Mouse (Mus musculus): ENCODE results near the gene Lrrc40. TPM values are rescaled to one million over a fixed set of nuclear protein-coding genes. Genes with fewer than 3 reads are reported as not detected.

The Lrrc40 gene
- polyA plus RNA-seq, 1 experiment from 2014 or later: 42.6 TPM

DNA sequence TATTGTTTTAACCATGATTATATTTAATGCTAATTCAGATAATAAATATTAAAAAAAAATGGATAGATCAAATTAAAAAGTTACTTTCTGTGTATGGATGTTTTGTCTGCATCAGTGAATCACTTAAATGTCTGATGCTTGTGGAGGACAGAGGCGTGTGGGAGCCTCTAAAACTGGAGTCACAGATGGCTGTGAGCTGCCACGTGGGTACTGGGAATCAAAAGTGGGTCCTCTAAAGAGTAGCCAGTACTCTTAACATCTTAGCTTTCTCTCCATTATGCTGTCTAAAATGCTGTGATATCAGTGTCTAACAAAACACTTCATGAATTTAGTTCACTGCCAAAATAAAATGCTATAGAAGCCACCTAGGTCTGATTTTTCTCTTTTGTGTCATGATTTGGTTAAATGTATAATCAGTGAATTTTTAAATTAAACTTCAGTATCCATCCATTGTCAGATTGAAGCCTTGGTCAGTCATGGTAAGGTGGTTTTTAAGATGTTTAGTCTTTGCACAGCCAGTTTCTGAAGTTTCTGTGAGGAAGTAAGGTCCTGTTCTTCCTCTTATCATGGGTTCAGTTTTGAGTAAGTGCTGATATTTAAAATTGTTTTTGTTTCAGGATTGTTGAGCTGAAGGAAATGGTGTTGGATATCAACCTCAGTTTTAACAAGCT is 24.3 kb downstream of the Lrrc40 start:
- Histone ChIP-seq H3K4me2 (ENCODE audit: low read length) (no peak overlapping the region), H3K9ac (ENCODE audit: low read depth, low read length) (no peak overlapping the region), H3K27ac (no peak overlapping the region), H3K36me3 (ENCODE audit: insufficient read depth, low read length) (peaks cover 19% of the 10 kb centered on the region), H3K27me3 (ENCODE audit: insufficient read depth, low read length) (no peaks in the 10 kb centered on the region), H3K4me1 (replicated peaks; ENCODE audit: insufficient read depth, low read length) (no peaks in the 10 kb centered on the region), H3K9me3 (replicated peaks; ENCODE audit: low read length) (no peaks in the 10 kb centered on the region), H3K4me3 (replicated peaks; ENCODE audit: low read depth, low read length) (no peak overlapping the region)
- 83% methylated on average over 2 of the region's 2 CpGs for WGBS
- ATAC-seq (replicated peaks; ENCODE audit: low FRiP score, low read depth) (no peak), DNase-seq (ENCODE audit: low spot score) (no peak)
- no peak for TF ChIP-seq CTCF (IDR thresholded peaks at IDR 0.05; ENCODE audit: low read depth)

GRCm38 (mm10) chr3:158061811-158062523 is 25.5 kb downstream of the Lrrc40 start:
- WGBS: 93% methylated on average over 5 of the region's 5 CpGs
- 0 out of 2 replicates have a peak, but pooled peaks cover 9% of the 10 kb centered on the region for H3K36me3 ChIP-seq (ENCODE audit: insufficient read depth, low read length)

GRCm38 (mm10) chr3:158065256-158065655 is 28.8 kb downstream of the Lrrc40 start:
- 97% methylated on average over 2 of the region's 2 CpGs for WGBS
- ATAC-seq (replicated peaks; ENCODE audit: low FRiP score, low read depth) (no peak), DNase-seq (ENCODE audit: low spot score) (no peak)
- Histone ChIP-seq H3K27me3 (ENCODE audit: insufficient read depth, low read length) (no peaks in the 10 kb centered on the region), H3K4me1 (replicated peaks; ENCODE audit: insufficient read depth, low read length) (no peaks in the 10 kb centered on the region), H3K4me2 (ENCODE audit: low read length) (no peak overlapping the region), H3K4me3 (replicated peaks; ENCODE audit: low read depth, low read length) (no peak overlapping the region), H3K9ac (ENCODE audit: low read depth, low read length) (no peak overlapping the region), H3K9me3 (replicated peaks; ENCODE audit: low read length) (no peaks in the 10 kb centered on the region), H3K36me3 (ENCODE audit: insufficient read depth, low read length) (no peaks in the 10 kb centered on the region), H3K27ac (no peak overlapping the region)
- TF ChIP-seq CTCF (IDR thresholded peaks at IDR 0.05; ENCODE audit: low read depth): no peak

More at GRCm38 (mm10) chr3:158061811-158062523, 25.5 kb downstream of the Lrrc40 start:
- Histone ChIP-seq H3K4me3 (replicated peaks; ENCODE audit: low read depth, low read length) (no peak overlapping the region), H3K27ac (no peak overlapping the region), H3K4me1 (replicated peaks; ENCODE audit: insufficient read depth, low read length) (no peaks in the 10 kb centered on the region), H3K9me3 (replicated peaks; ENCODE audit: low read length) (no peaks in the 10 kb centered on the region), H3K4me2 (ENCODE audit: low read length) (no peak overlapping the region), H3K27me3 (ENCODE audit: insufficient read depth, low read length) (no peaks in the 10 kb centered on the region), H3K9ac (ENCODE audit: low read depth, low read length) (no peak overlapping the region)
- no peak for DNase-seq (ENCODE audit: low spot score)
- no peak for TF ChIP-seq CTCF (IDR thresholded peaks at IDR 0.05; ENCODE audit: low read depth)
- 0 out of 2 replicates have a peak, but pooled peaks have one; percentile 25 for ATAC-seq (replicated peaks; ENCODE audit: low FRiP score, low read depth)

DNA sequence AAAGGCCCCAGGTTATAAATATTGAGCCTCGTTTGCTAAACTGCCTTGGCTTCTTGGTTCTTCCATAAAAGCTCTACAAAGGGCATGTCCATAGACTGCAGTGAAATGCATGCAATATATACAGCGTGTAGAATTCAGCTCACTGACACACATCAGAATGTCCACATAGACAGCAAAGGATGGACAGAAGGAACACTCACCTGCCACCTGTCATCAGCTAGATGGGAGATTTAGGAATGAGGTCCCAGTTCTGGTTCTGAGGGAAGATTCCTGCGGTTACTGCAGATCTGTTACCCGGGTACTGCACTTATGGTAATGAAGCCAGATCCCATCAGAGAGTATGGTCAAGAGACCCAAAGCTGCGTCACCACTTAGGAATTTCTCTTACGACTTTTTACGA is 31.5 kb downstream of the Lrrc40 start:
- H3K27ac ChIP-seq: no peak overlapping the region
- no peak for TF ChIP-seq CTCF (IDR thresholded peaks at IDR 0.05; ENCODE audit: low read depth)
- H3K27me3 ChIP-seq (ENCODE audit: insufficient read depth, low read length): no peaks in the 10 kb centered on the region
- no peak overlapping the region for H3K4me3 ChIP-seq (replicated peaks; ENCODE audit: low read depth, low read length)
- H3K4me2 ChIP-seq (ENCODE audit: low read length): no peak overlapping the region
- no peak for DNase-seq (ENCODE audit: low spot score)
- H3K9me3 ChIP-seq (replicated peaks; ENCODE audit: low read length): no peaks in the 10 kb centered on the region
- H3K4me1 ChIP-seq (replicated peaks; ENCODE audit: insufficient read depth, low read length): no peaks in the 10 kb centered on the region
- H3K36me3 ChIP-seq (ENCODE audit: insufficient read depth, low read length): no peaks in the 10 kb centered on the region
- no peak for ATAC-seq (replicated peaks; ENCODE audit: low FRiP score, low read depth)
- WGBS: 71% methylated on average over 7 of the region's 7 CpGs
- no peak overlapping the region for H3K9ac ChIP-seq (ENCODE audit: low read depth, low read length)

- Histone ChIP-seq H3K4me1 (replicated peaks; ENCODE audit: insufficient read depth, low read length) (no peaks in the 10 kb centered on the region), H3K9ac (ENCODE audit: low read depth, low read length) (no peak overlapping the region), H3K9me3 (replicated peaks; ENCODE audit: low read length) (no peaks in the 10 kb centered on the region), H3K4me2 (ENCODE audit: low read length) (no peak overlapping the region), H3K36me3 (ENCODE audit: insufficient read depth, low read length) (no peaks in the 10 kb centered on the region), H3K27ac (no peak overlapping the region), H3K4me3 (replicated peaks; ENCODE audit: low read depth, low read length) (no peak overlapping the region), H3K27me3 (ENCODE audit: insufficient read depth, low read length) (no peaks in the 10 kb centered on the region)
- WGBS: 71% methylated on average over 9 of the region's 9 CpGs
- ATAC-seq (replicated peaks; ENCODE audit: low FRiP score, low read depth) (no peak), DNase-seq (ENCODE audit: low spot score) (no peak)
- no peak for TF ChIP-seq CTCF (IDR thresholded peaks at IDR 0.05; ENCODE audit: low read depth)
Observed at GRCm38 (mm10) chr3:158068613-158069263, 32.3 kb downstream of the Lrrc40 start.

- no peaks in the 10 kb centered on the region for H3K27me3 ChIP-seq (ENCODE audit: insufficient read depth, low read length)
- H3K4me1 ChIP-seq (replicated peaks; ENCODE audit: insufficient read depth, low read length): no peaks in the 10 kb centered on the region
- 87% methylated on average over 2 of the region's 2 CpGs for WGBS
- H3K9ac ChIP-seq (ENCODE audit: low read depth, low read length): no peak overlapping the region
- no peak overlapping the region for H3K4me3 ChIP-seq (replicated peaks; ENCODE audit: low read depth, low read length)
- ATAC-seq (replicated peaks; ENCODE audit: low FRiP score, low read depth) (no peak), DNase-seq (ENCODE audit: low spot score) (no peak)
- no peak overlapping the region for H3K4me2 ChIP-seq (ENCODE audit: low read length)
- no peaks in the 10 kb centered on the region for H3K36me3 ChIP-seq (ENCODE audit: insufficient read depth, low read length)
- no peaks in the 10 kb centered on the region for H3K9me3 ChIP-seq (replicated peaks; ENCODE audit: low read length)
- H3K27ac ChIP-seq: no peak overlapping the region
- TF ChIP-seq CTCF (IDR thresholded peaks at IDR 0.05; ENCODE audit: low read depth): no peak
Observed at GRCm38 (mm10) chr3:158075004-158075403, 38.5 kb downstream of the Lrrc40 start.
